Mouse (Mus musculus) kidney, adult 2 months (tissue): ENCODE data around the gene Lama4. TPM values are rescaled to one million over a fixed set of nuclear protein-coding genes. Genes with fewer than 3 reads are reported as not detected.

Experiments
- DNase-seq: peaks from one replicate; pipeline ENCODE4 v3.0.0; 2021
- H3K27ac ChIP-seq: fragments of 200-500 bp; 2 replicates; pipeline ENCODE4 v1.5.1; 2012; ENCODE audit warnings: low read depth, low read length, control low read depth, inconsistent platforms; ENCODE audit not compliant: insufficient read depth
- H3K27me3 ChIP-seq: fragments of 200-500 bp; replicated peaks from 2 replicates; pipeline ENCODE4 v1.6.1; 2012; ENCODE audit warnings: mild to moderate bottlenecking, moderate library complexity, low read length, inconsistent platforms; ENCODE audit not compliant: control insufficient read depth, insufficient read depth
- H3K36me3 ChIP-seq: fragments of 200-500 bp; 2 replicates; pipeline ENCODE4 v1.6.1; 2012; ENCODE audit warnings: mild to moderate bottlenecking, moderate library complexity, low read length, inconsistent platforms; ENCODE audit not compliant: control insufficient read depth, insufficient read depth
- H3K4me1 ChIP-seq: fragments of 200-500 bp; 2 replicates; pipeline ENCODE4 v1.6.1; 2011; ENCODE audit warnings: low read length; ENCODE audit not compliant: control insufficient read depth, insufficient read depth
- H3K4me3 ChIP-seq: fragments of 200-500 bp; 2 replicates; pipeline ENCODE4 v1.5.1; 2011; ENCODE audit warnings: mild to moderate bottlenecking, low read depth, low read length, control low read depth; ENCODE audit not compliant: insufficient read depth
- CTCF ChIP-seq: fragments of 200-500 bp; conservative IDR thresholded peaks from 2 replicates; pipeline ENCODE4 v1.5.1; 2011; ENCODE audit warnings: low read depth, mild to moderate bottlenecking, control low read depth, low read length, moderate library complexity, mixed read lengths; ENCODE audit not compliant: insufficient read depth, insufficient read length
- POLR2A ChIP-seq: fragments of 200-500 bp; IDR thresholded peaks from one replicate; pipeline ENCODE4 v1.6.1; 2011; ENCODE audit warnings: low read depth, low read length, control low read depth
- WGBS: fragments of 180-500 bp; shearing (Covaris S2); methylation state at CpG from one replicate; pipeline ENCODE4 v1.1.7; 2018; 5-methylcytosine and 5-hydroxymethylcytosine counted together
- polyA plus RNA-seq: library from polyadenylated mRNA; depleted of rRNA; stranded (reverse); fragments of >200 nt; gene quantifications from 2 replicates; pipeline ENCODE4 v1.2.3, GENCODE M21; 2012

Gene Lama4
- polyA plus RNA-seq, 1 experiment, result 8.1 TPM

DNA sequence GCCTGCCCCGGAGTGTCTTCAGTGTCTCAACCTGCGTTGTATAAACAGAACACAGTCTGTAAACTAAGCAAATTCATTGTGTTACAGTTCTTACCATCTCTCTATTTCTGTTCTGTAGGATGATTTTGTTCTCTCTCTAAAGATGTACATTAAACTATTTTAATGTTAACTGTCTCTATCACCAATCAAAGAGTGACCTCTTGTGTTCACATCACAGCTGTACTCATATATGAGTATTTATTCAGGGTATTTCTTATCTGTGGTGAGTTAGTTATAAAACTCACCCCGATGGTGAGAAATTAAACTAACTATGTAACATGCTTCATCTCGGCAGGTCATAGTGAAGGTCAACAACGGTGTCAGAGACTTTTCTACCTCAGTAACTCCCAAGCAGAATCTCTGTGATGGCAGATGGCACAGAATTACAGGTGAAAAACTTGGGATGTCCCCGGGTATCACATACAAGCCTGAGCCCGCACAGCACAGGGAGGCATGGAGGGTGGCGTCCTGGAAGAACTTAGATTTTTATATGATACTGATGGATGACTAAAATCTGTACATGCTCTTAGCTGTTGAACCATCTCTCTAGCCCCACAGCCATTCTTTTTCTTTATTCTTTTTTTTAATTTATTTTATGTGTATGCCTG, 139.6 kb downstream of the Lama4 start:
- no peak for DNase-seq
- no peak for TF ChIP-seq CTCF
- no peak for TF ChIP-seq POLR2A
- no peaks in the 10 kb centered on the region for H3K4me1 ChIP-seq
- H3K4me3 ChIP-seq, result no peak overlapping the region
- no peak overlapping the region for H3K27ac ChIP-seq
- no peaks in the 10 kb centered on the region for H3K27me3 ChIP-seq
- WGBS, result 87% methylated on average over 8 of the region's 8 CpGs
- no peaks in the 10 kb centered on the region for H3K36me3 ChIP-seq

DNA sequence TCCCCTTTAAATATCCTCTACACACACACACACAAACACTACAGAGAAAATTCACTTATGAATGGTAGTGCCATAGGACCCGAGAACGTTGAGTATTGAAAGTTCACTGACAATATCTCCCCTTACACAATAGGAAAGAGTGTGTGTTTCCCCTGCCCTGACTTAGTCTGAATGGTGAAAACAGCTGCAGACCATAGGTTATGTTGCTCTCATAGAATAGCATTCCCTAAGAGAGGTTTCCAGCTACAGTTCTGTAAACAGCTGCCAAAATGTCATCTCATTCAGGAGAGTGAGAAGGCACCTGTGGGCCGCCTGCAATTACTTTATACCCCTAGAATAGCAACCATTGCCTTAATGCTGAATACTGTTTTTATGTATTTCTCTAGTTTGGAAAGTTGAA, 141.1 kb downstream of the Lama4 start:
- no peak for TF ChIP-seq POLR2A
- TF ChIP-seq CTCF, result no peak
- Histone ChIP-seq H3K27ac (no peak overlapping the region), H3K4me1 (no peaks in the 10 kb centered on the region), H3K4me3 (no peak overlapping the region), H3K27me3 (no peaks in the 10 kb centered on the region), H3K36me3 (no peaks in the 10 kb centered on the region)
- WGBS, result 76% methylated on average over 3 of the region's 3 CpGs
- no peak for DNase-seq

DNA sequence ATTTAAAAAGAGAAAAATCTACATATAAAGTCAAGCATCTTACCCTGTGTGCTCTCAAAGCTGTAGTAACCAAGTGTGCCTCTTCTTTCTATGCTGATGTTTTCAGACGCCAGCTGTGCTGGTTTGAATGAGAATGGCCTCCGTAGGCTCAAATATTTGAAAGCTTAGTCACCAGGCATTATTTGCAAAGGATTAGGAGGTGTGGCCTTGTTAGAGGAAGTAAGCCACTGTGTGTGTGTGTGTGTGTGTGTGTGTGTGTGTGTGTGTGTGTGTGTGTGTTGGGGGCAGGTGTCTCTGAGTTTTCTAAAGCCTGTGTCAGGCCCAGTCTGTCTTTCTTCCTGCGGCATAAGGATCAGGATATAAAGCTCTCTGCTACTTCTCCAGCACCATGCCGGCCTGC, 141.6 kb downstream of the Lama4 start:
- TF ChIP-seq CTCF (no peak), POLR2A (no peak)
- WGBS, result 71% methylated on average over 4 of the region's 4 CpGs
- H3K36me3 ChIP-seq, result no peaks in the 10 kb centered on the region
- no peak for DNase-seq
- H3K27me3 ChIP-seq, result no peaks in the 10 kb centered on the region
- no peak overlapping the region for H3K27ac ChIP-seq
- no peak overlapping the region for H3K4me3 ChIP-seq
- H3K4me1 ChIP-seq, result no peaks in the 10 kb centered on the region

DNA sequence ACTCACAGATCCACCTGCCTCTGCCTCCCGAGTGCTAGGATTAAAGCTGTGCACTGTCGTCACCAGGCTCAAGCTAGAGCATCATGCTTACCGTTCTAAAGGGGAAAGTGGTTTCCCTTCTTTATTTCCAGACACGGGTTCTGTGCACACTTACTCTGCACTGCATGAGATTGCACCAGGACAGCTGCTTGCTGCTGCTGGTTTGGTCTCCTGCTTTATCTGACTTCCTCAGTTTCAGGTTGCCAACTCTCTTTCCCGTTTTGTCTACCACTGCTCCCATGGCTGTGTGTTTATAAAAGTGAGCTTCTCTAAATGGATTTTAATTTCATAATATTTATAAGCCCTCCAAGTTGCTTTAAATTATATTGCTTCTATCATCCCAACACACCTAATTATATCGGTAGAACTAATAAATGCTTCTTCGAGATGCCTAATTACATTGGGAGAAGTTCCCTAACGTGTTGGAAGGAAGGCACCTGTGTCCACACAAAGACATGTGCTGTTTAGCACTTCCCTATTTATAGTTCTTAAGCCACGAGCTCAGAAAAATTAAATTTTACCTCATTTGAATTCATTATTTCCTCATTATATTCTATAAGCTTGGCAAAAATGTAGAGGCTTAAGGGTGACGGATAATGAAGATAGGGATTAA, 143.6 kb downstream of the Lama4 start:
- no peak overlapping the region for H3K4me3 ChIP-seq
- no peak for DNase-seq
- H3K27ac ChIP-seq, result no peak overlapping the region
- WGBS, result 78% methylated on average over 10 of the region's 10 CpGs
- H3K4me1 ChIP-seq, result no peaks in the 10 kb centered on the region
- TF ChIP-seq POLR2A (no peak), CTCF (no peak)
- H3K36me3 ChIP-seq, result no peaks in the 10 kb centered on the region
- H3K27me3 ChIP-seq, result no peaks in the 10 kb centered on the region

DNA sequence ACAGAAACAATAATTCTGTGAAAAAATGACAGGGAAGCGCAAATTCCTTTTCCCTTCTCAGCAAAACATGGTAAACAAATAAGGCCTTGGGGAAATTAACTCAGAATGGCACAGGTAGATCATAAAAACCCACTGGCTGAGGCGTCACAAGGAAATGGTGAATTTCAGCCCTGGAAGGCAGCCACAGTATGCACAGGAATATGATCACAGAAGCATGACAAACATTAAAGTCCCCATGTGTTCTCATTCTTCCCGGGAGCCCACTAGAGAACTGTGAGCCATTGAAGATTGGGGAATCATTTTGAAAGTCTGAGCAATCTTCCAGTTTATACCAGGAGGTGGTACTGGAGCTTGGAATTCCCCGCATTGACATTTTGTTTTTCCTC, 144.2 kb downstream of the Lama4 start:
- Histone ChIP-seq H3K36me3 (no peaks in the 10 kb centered on the region), H3K4me1 (no peaks in the 10 kb centered on the region), H3K4me3 (no peak overlapping the region), H3K27me3 (no peaks in the 10 kb centered on the region), H3K27ac (no peak overlapping the region)
- TF ChIP-seq CTCF (no peak), POLR2A (no peak)
- DNase-seq, result no peak
- 63% methylated on average over 4 of the region's 4 CpGs for WGBS

DNA sequence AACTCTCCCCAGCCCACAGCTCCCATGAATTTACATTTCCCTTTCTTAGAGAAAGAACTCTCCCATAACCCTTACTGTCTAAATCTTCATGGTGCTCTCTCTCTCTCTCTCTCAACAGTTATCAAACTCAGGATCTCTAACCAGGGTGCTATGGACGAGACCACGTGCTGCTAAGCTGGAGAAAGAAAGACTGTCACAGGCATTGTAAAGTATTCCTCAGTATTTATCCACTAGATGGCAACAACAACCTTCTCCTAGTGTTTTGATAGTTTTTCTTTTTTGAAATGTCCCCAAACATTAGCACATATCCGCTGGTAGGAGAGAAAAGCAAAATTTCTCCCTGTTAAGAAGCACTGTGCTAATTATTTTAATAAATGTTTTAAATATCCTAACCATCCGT, 156.1 kb downstream of the Lama4 start:
- no peaks in the 10 kb centered on the region for H3K36me3 ChIP-seq
- no peak overlapping the region for H3K27ac ChIP-seq
- no peak overlapping the region for H3K4me3 ChIP-seq
- H3K4me1 ChIP-seq, result no peaks in the 10 kb centered on the region
- 27% methylated on average over 4 of the region's 4 CpGs for WGBS
- TF ChIP-seq CTCF (no peak), POLR2A (no peak)
- H3K27me3 ChIP-seq, result no peaks in the 10 kb centered on the region
- DNase-seq, result no peak

DNA sequence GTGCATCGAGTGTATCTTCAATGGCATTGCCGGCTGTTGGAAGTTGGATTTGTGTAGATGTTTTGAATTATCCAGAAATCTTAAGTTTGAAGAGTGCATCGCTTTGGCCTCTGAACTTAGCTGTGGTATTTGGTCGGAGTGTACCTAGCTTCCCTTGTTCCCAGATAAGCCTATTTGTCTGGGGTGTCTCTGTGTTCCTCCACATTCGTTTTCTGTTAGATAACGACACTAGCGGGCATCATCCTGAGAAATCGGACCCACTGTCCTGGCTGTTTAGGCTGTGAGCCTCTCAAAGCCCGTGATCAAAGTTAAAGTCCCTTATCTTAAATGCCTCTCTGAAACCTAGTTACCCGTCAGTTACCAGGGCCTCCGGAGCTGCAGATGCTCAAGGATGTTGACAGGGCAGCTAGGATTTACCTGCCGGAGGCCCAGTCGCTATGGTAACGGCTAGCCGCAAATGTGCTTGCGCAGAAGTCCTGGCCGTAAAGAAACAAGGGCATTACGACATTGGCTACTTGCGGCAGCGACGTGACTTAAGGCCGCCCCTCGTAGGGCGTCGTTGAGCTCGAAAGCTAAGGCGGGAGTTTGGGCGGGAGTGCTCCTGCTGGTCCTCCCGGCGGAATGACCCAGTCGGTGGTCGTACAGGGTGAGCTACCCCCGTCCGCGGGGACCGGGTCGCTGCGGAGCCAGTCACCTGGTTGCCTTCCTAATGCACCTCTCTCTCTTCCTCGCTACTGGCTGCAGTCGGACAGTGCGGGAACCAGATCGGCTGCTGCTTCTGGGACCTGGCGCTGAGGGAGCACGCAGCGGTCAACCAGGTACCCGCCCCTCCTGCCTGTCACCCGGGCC, 168.4 kb downstream of the Lama4 start, which contains the start of the genes Fam229b and Tube1:
TSS of gene Fam229b (minus strand) at position 453 of the 849 bp plus-strand sequence.
TSS of gene Tube1 (plus strand) at position 515 of the 849 bp plus-strand sequence.
- DNase-seq, result peak; percentile 96
- H3K4me1 ChIP-seq, result no peaks in the 10 kb centered on the region; the same call in 1 of the 2 replicates
- no peak within 1 kb of the TSS for H3K27ac ChIP-seq
- 5% methylated on average over 47 of the region's 47 CpGs for WGBS
- peak within 1 kb of the TSS; percentile 75 for H3K4me3 ChIP-seq
- TF ChIP-seq POLR2A, result no peak
- TF ChIP-seq CTCF, result no peak
- H3K36me3 ChIP-seq, result no peaks in the 10 kb centered on the region
- no peaks in the 10 kb centered on the region for H3K27me3 ChIP-seq
